Mouse (Mus musculus) urinary bladder, postnatal 36 days (tissue): ENCODE measurements around the gene Gpx5.

Experiments
- DNase-seq, 2 experiments: peaks; one replicate each; pipeline ENCODE4 v3.0.0; 2022; ENCODE audit warnings: low spot score in 2 of 2, mixed read lengths in 1 of 2

Gpx5 gene

DNA sequence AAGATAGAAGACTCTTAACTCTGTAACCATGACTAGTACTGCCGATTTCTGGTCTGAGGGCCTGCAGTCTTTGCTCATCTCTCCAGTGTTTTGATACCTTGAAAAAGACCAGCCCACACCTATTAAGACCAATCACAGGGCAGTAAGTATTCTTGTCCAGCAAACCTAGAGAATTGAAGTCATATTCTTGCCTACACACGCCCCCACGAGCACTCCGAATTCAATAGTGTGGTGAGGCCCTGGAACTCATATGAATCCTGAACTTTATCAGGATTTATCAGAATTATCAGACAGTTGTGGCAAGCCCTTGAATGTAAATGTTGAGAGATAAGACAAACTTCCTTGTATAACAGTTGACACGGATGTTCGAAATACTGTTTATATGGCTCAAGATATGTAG lies at the start of gene Gpx5:
TSS of gene Gpx5 (minus strand) at position 101 of the 400 bp plus-strand sequence.
- no peak for DNase-seq

DNA sequence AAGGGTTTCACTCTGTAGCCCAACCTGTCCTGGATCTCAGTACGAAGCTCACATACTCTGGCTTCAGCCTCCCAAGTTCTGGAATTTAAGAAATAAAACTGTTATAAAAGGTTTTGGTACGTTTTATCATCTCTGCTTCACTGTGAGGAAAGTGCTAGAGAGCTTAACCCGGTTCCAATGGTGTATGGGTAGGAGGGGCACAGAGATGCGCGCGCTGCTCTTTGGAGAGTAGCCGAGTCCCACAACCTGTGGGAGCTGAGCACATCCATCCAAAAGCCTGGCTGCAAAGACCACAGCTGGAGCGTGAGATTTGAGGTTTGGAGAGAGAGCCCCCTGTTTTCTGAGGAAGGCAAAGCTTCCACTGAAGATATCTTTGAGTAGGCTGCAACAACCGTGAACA lies 34.9 kb upstream of the Gpx5 start:
- no peak for DNase-seq

- peak; percentile 68 to 73 for DNase-seq
Observed at GRCm38 (mm10) chr13:21326657-21327211, 34.2 kb upstream of the Gpx5 start.

GRCm38 (mm10) chr13:21326191-21326590 lies 33.7 kb upstream of the Gpx5 start:
- DNase-seq = no peak

GRCm38 (mm10) chr13:21323405-21323804 lies 30.9 kb upstream of the Gpx5 start:
- DNase-seq = no peak

DNA sequence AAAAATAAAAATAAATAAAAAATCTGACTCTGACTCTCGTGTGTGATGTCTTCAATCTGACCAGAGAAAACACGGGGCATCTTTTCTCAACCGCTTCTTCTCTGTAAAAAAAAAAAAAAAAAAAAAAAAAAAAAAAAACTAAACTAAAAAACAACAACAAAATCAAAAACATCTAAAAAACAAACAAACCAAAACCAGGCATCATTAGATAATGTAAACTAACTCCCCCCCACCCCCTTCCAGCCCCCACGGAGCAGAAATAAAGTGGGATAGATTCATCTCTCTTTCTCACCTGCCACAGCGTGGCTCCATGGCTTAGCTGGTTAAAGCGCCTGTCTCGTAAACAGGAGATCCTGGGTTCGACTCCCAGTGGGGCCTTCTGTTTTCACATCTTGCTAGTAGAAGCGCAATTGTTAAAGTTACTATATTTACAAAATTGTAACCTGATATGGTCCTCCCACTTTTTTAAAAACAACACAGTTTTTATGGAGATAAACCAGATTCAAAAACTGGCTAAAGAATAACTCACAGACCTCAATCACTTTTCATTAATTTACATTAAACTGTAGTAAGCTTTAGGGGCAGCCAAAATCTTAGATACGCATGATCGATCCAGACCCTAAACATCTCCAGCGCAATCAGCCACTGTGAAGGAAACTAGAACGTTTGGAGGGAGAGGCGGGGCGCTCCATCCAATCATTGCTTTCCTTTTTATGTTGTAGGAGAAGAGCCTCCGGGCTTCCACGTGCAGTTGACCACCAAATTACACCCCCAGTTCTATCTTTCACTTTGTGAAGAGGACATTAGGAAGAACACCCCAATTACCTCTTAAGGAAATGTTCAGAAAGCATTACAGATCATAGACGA lies 30.2 kb upstream of the Gpx5 start:
- no peak for DNase-seq

DNA sequence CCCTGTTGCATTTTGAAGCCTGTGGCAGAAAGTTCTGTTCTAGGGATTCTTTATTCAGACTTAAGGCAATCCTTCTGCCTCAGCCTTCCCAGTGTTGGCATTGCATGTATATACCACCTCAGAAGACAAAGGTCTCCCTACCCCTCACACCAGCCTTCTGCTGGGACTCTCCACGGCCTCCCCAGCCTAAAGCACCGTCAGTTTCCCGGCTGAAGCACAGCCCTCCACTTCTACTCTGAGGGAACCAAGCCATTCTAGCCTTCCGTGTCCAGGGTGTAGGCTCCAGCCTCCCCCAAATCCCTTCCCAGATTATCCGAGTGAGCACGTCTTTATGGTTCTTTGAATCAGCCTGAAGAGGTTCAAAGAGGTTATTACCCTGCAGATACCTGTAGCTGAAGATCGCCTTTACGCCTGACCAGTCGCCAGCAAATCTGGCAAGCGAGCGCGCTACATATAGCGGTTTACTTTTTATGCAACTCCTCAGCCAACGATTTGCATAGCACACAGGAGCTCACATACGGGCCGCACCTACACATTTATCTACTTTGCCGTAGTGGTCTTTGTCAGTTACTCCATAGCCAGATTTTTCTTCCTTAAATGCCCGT lies 29.5 kb upstream of the Gpx5 start:
- DNase-seq = no peak

GRCm38 (mm10) chr13:21320262-21320661 lies 27.7 kb upstream of the Gpx5 start:
- no peak for DNase-seq

DNA sequence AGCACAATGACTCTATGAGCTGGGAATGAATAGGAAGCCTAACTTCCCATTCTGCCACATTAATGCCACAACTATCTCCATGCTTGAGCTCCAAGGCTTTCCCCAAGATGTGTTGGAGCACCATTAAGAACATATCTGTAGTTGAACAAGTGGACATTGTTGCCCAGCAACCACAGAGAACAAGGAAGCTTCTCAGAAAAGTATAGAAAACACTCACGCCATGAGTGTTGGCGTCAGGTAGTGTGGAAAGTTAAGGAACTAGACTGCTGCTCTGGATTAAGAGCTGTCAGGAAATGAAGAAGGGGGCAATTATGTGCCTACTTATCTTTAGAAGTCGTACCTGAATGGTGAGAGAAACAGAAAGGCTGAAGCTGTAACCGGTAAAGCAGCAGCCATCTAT lies 21.4 kb upstream of the Gpx5 start:
- DNase-seq = no peak

GRCm38 (mm10) chr13:21312854-21313253 lies 20.3 kb upstream of the Gpx5 start:
- no peak for DNase-seq

DNA sequence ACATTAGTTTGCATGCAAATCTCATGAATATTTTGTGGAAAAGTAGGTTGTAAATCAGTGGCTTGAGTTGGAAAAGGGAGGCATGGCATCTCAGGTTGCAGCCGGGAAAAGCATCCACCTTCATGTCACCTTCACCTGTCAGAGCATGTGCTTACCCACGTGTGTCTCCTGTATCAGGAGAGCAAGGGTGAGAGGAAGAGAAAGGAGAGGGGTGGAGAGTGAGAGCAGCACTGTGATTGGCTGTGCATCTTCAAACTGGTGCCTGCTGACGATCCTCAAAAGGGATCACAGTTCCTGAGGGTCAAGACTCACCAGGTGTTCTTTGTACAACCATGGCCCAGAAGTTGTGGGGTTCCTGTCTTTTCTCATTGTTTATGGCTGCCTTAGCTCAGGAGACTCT lies 19.4 kb upstream of the Gpx5 start, which contains the start of gene Gpx6:
TSS of gene Gpx6 (plus strand) at position 200 of the 400 bp plus-strand sequence.
- DNase-seq = no peak

- DNase-seq = no peak
Observed at GRCm38 (mm10) chr13:21309788-21310187, 17.3 kb upstream of the Gpx5 start.

GRCm38 (mm10) chr13:21304483-21305066 lies 12.0 kb upstream of the Gpx5 start:
- no peak for DNase-seq

DNA sequence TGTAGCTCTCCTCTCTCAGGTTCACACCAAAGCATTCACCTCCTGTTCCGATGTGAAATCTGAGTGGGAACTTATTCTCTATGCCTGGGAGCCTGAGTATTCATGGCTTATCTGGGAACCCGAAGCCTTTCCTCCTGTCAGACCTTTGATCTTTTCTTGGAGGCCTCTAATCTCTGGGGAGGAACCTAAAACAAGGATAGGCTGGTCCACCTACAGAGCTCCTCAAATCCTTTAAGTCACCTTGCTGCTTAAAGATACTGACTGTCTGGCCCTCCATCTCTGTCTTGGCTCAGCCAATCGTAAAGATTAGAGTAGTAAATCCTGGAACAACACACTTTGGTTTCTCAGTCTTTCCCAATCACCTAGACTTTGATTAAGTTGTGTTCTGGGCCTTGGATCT lies 6.0 kb upstream of the Gpx5 start:
- no peak for DNase-seq

GRCm38 (mm10) chr13:21279559-21279958 lies 13.0 kb downstream of the Gpx5 start:
- DNase-seq = peak; percentile 75 to 78

DNA sequence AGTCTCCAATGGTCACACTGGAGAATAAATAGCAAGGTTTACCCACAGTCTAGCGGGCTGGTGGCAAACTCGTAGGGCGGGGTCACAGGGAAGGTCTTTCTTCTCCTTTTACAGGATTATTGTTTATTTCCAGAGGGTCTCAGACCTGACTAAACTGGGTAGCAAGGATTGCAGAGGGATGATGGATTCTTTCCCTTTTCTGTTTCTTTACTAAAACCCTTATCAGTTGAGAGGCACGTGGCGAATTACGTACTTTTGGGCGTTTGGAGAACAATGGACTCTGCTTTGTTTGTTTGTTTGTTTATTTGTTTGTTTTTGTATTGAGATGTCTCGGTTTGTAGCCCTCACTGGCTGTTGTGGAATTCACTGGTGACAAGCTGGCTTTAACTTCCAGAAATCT lies 13.5 kb downstream of the Gpx5 start:
- DNase-seq = no peak

GRCm38 (mm10) chr13:21276551-21276950 lies 16.0 kb downstream of the Gpx5 start:
- DNase-seq = no peak

GRCm38 (mm10) chr13:21275815-21276550 lies 16.5 kb downstream of the Gpx5 start:
- DNase-seq = peak; percentile 17 to 35

DNA sequence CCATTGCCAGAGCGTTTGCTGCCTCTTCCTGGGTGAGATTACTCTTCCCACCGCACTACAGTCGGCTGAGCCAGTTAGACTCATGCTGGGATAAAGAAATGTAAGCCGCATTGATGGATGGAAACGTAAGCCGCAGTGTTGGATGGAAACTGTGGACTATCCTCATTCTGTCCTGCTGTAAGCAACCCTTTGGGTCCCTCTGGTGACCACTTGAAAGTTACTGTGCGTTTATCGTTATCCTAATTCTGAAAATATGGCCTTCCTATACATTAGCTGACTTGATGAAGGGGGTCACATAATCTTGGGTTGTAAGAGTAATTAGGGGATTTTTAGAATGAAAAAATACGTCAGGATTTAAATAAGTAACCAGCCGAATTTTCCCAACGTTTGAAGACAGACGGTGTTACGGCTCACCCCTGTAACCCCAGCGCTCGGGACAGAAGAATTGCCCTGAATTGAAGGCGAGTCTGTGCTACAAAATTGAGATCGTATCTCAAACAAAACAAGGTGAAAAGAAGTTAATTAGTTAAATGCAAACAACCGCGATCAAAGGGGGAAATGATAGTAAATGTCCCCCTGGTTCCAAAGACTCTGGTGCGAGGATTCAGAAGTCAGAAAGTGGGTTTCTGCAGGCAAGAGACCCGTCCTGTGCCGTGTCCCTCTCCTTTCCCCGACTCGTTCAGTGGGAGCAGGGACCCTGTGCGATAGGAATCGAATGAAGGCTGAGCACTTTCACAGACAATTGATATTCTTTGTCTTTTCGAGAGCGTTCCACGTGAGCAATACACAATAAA lies 17.3 kb downstream of the Gpx5 start:
- no peak for DNase-seq

DNA sequence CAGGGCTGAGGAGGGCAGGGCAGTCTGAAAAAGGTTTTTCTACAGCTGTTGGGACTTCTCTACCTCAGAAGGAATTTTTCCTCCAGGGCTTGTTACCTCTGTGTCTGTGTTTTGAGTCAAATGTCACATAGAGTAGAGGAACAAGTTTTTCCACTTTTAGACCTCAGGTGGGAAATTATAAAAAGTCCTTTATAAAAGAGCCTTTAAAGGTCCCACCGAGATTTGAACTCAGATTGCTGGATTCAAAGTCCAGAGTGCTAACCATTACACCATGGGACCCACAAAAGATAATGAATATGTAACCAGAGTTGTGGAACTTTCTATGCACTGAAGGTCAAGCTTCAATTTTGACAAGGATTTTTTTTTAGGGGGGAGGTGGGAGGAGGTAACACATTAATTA lies 24.3 kb downstream of the Gpx5 start:
- no peak for DNase-seq

DNA sequence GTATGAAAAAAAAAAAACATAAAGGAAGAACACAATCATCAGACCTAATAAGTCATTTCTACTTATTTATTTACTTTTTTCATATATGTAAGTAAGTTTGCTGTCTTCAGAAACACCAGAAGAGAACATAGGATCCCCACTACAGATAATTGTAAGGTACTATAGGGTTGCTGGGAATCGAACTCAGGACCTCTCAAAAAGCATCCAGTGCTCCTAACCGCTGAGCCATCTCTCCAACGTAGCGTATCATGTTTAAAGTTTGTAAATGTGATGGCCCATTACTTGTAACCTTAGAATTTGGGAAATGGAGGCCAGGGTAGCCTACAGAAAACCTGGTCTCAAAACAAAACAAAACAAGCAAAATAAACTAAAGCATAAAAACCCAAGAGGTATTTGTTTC lies 25.0 kb downstream of the Gpx5 start:
- no peak for DNase-seq
